Mouse (Mus musculus) gastrocnemius, postnatal 4 days (tissue): Measurements from ENCODE around the gene Sh2d7. TPM values are rescaled to one million over a fixed set of nuclear protein-coding genes. Genes with fewer than 3 reads are reported as not detected.
A peak's percentile ranks its signal among the peaks of the same experiment; 100 is the strongest.
"Not testable (repeated sequence)": the region's sequence is repeated elsewhere in the genome, so short reads cannot be mapped to it uniquely, and the experiment has no call there.

Experiments
- DNase-seq, 2 experiments: peaks; one replicate each; pipeline ENCODE4 v3.0.0; 2021 to 2022; ENCODE audit warnings: low spot score in 2 of 2, mixed read lengths in 2 of 2
- total RNA-seq, 2 experiments: library from RNA; stranded (reverse); gene quantifications; 2 replicates each; pipeline ENCODE4 v1.2.3; 2021

Sh2d7 gene
- total RNA-seq, 2 experiments from 2014 or later = not detected

DNA sequence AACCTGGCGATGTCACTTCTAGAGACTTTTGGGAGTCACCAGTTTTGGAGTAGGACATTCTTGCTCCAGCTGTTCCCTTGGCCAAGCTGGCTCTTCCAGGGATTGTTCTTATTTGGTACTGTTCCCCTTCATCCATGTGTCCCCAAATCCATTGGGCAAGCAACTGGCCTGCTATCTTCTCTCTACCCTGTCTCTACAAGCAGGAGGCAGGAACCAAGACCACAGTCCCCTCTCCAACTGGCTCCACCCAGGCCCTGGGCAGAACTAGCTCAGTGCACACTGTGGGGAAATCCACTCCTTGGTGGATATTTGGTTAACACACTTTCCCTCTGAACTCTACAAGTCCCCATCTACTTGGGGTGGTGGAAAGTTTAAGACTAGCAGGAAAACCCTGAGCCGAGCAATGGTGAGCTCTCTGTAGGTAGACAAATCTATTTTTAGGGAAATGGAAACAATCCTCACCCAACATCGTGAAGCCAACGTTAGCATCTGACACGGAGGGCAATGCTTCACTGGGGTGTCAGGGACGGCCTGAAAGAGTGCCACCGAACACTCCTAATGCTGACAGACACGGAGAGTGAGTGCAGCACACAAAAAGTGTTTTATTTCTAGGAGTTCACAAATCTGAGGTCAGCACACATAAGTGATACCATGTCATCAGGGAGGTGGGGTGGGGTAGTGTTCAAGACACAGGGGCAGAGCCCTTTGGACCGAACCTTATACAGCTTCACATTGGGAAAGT, 5.6 kb downstream of the Sh2d7 start:
- no peak for DNase-seq

DNA sequence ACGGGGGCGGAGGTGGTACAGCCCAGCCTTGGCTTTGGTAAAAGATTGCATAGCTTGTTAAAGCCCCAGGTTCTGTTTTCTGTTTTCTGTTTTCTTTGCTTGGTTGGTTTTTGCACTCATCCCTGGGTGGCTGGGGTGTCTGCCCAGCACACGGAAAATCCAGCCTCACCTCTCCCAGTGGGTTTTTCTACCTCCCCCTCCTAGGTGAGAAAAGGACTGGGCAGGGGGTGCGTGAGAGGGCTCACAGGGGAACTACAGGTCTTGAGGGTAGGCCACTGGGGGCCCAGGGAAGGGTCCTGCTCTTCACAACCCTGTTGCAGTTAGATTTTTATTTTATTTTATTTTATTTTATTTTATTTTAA, 6.2 kb downstream of the Sh2d7 start:
- no peak for DNase-seq

DNA sequence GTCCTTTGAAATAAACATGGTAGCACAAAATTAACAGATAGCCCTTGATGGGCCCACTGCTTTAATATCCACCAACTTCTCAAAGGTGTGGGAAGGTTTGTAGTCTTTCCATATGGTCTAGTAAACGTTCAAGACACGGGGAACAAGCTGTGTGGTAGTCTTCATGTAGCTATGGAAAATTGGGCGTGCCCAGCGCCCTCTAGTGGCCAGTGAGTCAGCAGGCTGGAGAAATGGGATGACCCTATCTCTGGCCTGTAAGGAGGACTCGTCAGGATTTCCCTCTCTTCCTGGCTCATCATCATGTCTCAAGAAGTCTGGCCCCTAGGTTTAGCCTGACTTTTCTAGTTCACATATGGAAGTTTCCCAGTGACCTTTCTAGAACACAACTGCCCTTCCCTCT, 8.8 kb downstream of the Sh2d7 start:
- peak; percentile 32 to 41 for DNase-seq

DNA sequence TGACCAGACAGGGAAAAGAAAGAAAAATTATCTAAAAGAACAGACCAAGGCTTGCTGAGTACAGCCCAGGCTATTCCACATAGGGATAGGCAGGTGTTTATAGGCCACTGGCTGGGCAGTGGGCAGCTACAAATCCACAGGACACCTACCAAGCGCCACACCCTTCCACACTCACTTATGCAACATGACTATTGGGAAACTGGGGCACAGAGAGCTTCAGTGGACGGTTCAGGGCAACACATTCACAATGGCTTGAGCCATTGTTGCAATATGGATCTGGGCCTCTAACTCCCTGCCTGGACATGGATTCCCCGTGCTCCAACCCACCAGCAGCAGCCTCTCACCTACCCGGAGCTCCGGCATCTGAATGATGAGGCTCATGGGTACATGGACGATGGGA, 10.6 kb downstream of the Sh2d7 start:
- no peak for DNase-seq

DNA sequence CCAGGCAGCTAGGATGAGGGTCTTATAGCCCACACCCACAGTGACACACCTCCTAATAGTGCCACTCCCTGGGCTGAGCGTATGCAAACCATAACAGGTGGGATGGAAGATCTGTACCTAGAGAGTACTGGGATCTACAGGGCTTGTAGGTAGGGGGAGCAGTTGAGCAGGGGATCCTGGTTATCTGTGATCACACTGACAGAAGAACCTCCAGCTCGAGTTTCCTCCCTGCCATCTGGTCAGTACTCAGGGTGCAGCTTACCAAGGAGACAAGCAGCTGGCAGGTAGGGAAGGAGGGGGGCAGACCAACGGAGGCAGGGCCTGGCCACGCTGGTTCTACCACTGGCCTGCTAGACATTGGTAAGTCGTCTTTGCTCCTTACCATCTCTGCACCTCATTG, 13.6 kb downstream of the Sh2d7 start:
- no peak for DNase-seq

DNA sequence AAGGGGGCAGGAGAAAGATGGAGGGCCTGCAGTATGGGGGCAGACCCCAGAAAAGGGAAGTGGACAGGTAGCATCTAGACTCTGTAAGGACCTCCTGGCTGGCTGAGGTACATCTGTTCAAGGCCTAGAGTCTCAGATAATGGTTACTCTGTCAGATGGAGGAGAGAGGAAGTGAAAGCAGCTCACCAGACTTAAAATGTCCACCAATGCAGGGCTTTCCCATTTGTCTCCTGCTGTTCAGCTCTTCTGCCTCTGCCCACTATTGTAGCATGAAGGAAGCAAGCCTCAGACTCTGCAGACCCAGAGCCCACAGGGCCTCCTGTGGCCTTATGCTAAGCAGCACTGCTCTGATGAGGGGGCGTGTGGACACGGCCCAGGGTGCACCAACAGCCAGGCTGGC, 16.3 kb downstream of the Sh2d7 start:
- no peak for DNase-seq

DNA sequence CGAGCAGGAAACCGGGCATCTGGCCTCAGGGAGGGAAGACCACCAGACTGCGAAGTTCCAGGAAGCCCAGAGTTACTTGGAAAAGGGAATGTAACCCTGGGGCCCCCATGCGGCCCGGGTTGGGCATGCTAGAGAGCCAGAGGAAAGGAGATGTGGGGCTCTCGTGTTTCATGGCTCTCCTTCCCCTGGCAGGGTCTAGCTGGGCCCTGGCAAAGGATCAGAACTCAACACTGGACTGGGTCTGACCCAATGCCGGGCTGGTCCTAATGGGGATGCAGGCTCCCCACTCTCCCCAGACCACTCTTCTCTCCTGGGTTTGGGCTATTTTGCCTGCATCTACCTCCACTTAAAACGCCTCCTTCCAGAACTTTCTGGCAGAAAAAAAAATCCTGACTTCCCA, 19.9 kb downstream of the Sh2d7 start:
- DNase-seq = no peak

DNA sequence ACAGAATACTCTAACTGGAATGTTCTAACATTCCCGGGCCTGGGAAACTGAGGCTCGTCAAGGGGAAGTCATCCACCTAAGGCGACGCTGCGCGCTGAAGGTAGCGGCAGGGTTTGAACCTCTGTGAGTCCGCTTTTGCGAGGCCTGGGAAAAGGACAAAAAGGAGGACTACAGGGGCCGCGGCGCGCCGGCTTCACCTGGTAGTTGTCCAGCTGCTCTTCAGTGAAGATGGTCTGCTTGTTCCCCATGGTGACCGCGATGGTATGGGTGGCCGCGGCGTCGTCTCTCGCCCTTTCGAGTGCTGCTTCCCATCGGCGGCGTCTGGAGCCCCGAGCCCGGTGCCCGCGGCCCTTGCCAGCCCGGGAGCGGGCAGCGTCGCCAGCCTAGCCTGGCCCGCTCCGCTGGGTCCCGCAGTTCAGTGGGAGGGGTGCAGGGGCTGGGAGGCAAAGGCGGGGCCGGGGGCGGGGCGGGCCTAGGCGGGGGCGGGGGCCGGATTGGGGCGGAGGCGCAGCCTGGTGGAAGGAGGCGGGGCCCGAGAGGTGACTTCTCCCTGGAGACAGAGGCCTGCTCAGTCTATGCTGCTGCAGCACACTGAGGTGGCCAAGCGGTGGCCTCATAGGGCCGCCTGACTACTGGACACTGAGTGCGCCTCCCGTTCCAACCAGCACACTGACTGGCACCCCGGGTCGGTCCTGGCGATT, 21.1 kb downstream of the Sh2d7 start, which contains the start of gene Cib2:
Cib2 (minus strand) TSS at position 448 of the 701 bp plus-strand sequence.
- DNase-seq = peak; percentile 40 to 71

DNA sequence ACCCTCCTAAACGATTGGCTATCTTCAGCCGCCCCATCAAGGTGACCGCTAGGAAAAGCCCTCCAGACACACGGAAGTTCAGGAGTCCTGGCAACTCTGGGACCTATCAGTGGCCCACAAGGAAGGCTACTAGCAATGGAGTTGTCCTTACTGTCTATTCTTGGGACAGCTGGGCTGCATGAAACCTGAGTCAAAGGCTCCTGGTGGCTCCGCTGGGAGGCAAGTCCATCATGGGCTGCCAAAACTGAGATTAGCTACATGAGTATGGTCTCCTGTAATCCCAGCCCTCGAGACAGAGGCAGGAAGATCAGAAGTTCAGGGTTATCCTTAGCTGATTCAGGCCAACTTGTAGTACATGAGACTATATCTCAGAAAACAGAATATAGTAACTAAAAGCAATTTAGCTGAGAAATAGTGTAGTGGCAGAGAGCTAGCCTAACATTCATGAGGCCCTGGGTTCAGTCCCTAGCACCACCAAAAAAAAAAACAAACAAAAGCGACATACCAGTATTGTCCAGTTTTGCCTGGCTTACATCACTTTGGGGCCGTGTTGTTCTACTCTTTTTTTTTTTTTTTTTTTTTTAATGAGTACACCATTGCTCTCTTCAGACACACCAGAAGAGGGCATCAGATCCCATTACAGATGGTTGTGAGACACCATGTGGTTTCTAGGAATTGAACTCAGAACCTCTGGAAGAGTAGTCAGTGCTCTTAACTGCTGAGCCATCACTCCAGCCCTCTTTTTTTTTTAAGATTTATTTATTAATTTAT, 22.2 kb downstream of the Sh2d7 start:
- no peak for DNase-seq

DNA sequence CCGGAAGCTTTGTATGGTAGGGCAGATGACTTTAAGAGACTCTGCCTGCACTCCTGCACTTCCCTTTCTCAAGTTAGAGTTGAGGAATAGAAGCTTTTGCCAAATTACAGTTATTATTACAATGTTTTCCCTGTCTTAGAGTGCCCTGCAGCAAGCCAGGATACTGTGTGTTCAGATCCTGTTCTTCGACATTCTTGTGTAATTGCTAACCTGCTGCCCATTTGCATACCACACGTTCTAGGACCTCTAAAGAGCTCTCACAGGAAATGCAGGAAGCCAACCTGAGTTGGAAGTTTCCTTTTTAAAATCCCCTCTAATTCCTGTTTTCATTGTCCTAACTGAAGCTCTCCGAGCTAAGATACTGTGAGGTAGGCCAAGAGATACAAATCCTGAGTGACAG, 28.2 kb downstream of the Sh2d7 start:
- no peak for DNase-seq

DNA sequence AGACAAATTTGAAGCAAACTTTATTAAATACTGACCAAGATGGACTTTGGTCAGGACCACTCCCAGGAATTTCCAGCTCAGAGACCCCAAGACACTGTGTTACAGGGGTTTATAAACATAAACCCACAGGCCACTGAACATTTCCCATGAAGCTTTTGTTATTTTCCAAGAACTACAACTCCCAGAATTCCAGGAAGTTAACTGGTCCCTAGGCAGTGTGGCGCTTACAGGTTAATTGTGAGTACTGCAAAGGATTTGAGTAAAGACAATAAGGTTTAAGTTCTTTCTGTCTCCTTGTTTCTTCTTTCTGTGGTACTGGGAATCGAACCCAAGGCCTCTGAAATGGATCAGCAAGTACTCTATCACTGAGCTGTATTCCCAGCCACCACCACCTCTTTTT, 29.9 kb downstream of the Sh2d7 start:
- DNase-seq = no peak

DNA sequence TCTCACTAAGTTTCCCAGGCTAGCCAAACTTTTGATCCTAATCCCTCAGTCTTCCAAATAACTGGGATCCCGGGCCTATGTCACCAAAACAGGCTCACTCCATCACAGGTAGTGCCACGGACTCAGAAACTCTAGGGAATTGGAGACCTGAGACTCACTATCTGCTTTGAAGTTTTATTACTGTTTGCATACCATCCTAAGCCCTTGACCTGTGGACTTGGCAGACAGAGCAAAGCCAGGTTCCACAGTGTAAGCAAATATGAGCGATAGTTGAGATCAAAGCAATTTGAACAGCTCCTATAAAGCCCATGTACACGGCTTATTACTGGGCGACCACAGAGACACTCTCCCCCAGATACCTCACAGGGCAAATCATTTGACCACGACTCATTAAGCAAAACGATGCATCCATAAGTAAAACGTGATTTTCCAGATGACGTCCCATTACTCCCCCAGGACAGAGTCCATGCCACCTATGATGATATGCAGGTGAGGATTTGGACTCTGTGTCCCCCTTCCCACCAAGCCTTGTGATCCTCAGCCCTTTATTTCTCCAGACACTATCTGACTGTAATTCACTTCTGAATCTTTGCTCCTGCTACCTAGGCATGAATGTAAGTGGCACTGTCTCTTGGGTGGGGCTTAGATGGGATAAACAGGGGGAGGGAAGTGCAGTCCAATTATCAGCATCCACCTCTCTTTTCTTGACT, 32.5 kb downstream of the Sh2d7 start:
- DNase-seq = no peak

DNA sequence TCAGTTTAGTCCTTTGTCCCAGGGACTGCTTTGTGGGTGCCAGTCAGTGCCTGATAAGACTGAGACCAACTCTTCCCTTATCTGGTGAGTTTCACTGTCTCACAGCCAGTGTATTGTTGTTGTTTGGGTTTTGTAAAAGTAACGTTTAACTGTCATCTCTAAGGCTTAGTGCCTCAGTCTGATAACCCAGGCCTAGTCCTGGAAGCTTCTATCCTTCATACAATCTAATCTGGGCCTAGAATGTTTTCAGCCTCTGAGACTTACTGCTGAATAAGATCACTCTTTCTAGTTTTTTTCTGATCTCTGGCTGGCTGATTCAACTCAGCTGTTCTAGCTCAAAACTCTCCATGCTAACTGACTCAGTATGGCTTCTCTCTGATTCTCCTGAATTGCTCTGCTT, 44.9 kb downstream of the Sh2d7 start:
- no peak for DNase-seq

DNA sequence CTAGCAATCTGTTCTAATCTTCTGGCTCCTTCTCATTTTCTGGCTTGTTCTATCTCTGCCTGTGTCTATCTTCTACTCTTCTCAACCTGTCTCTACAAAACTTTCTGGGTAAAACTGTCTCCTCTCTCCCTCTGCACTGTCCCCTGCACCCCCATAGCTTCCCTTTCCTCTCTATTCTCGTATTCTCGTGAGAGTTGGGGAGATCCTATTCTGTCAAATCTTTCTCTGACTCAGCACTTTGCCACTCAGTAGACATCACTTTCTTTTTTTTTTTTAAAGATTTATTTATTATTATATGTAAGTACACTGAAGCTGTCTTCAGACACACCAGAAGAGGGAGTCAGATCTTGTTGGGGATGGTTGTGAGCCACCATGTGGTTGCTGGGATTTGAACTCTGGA, 45.3 kb downstream of the Sh2d7 start:
- DNase-seq = not testable (repeated sequence)

DNA sequence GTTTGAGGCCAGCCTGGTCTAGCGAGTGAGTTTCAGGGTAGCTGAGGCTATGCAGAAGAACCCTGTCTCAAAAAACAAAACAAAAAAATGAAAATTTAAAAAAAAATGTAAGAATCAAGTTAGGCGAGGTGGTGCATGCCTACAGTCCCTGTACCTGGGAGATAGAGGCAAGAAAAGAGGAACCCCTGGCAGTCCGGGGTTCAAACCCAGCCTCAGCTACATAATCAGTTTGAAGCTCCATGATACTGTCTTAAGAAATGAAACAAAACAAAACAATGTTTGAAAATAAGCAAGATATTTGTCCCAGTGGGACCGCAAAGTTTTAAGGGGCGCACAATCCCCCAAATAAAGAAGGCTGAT, 47.0 kb downstream of the Sh2d7 start:
- DNase-seq = no peak

DNA sequence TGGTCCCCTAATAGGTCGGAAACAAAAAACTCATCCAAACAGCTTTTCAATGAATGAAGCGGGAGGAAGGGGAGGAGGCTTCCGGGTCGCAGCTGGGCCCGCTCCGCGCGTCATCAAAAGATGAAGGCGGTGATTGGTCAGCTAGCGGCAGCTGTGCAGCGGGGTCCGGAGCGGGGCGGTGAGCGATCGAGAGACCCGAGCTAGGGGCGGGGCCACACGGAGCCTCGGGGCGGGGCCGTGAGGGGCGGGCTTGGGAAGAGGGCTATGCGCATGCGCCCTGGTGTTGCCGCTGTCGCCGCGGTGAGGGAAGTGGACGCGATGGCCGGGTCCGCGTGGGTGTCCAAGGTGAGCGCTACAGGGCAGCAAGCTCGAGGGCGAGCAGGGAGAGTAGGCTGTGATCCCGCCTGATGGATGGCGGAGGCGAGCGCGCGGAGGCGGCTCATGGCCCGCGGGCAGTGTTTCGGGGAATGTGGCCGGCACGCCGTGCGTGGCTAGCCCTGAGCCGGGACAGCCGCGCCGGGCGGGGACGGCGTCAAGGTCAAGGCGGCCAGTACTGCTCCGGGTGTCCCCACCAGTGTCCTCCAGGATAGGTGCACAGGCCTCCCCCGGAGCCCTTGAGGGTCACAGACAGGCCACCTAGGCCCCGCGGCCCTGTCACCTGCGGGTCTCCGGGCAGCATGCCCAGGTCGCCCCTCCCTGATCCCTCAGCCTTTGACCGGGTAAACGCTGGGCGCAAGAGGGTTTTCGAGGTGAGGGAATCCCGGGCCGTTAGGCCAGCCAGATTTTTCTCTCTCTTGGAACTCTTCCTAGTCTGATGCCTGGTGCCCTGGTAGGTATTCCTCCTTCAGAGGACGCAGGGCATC, 47.6 kb downstream of the Sh2d7 start, which contains the start of gene Idh3a:
Idh3a (plus strand) TSS at position 136 of the 863 bp plus-strand sequence.
- peak; percentile 98 to 99 for DNase-seq

DNA sequence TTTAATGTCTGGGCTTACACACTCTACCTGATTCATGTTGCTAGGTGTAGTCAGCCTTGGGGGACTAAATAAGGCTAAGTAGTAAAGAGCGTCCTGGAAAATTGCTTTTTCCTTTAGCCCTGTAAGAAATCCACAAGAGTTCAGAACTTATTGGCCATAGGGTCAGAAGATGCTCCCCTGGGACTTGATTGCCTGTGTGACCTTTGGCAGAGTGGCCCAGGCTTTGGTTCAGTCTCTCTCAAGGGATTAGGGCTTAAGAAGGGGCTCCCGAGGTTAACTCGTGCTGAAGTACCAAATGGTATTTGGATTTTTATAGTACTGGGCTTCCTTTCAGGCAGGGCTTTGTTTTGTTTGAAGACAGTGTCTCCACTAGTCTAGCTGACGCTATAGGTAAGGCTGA, 49.1 kb downstream of the Sh2d7 start:
- no peak for DNase-seq

DNA sequence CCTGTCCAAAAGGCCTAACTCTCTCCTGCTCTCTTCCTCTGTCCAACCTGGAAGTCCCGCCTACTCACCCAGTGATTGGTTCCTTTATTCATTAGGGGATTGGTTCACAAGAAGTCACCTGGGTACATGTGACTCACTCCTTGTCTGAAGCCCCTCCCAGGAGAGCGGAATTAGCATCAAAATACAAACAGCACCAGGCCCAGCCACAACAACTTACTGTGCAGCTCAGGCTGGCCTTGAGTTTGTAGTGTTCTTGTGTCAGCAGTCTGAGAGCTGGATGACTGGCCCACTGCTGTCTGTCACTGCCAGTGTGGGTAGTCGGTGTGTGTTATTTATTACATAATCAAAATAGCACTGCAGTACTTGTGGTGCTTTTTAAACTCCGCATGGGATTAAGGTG, 54.9 kb downstream of the Sh2d7 start:
- DNase-seq = not testable (repeated sequence)
